Mouse (Mus musculus): ENCODE data around the gene Hoxc9. TPM values are rescaled to one million over a fixed set of nuclear protein-coding genes. Genes with fewer than 3 reads are reported as not detected.

The Hoxc9 gene
- total and polyA plus RNA-seq, 2 experiments from 2014 or later: not detected

GRCm38 (mm10) chr15:103001370-103001769 is 25.1 kb downstream of the Hoxc9 start:
- DNase-seq (no peak), ATAC-seq (no peak)
- no peak overlapping the region for H3K27ac ChIP-seq (ENCODE audit: low read depth, low read length)
- H3K4me2 ChIP-seq (ENCODE audit: low read depth): no peak overlapping the region
- WGBS: 15% methylated on average over 2 of the region's 2 CpGs
- no peaks in the 10 kb centered on the region for H3K36me3 ChIP-seq (ENCODE audit: insufficient read depth)
- H3K4me1 ChIP-seq (ENCODE audit: insufficient read depth): no peaks in the 10 kb centered on the region
- H3K4me3 ChIP-seq (ENCODE audit: low read depth, low read length): no peak overlapping the region
- no peak overlapping the region for H3K9ac ChIP-seq
- H3K27me3 ChIP-seq (ENCODE audit: insufficient read depth, low read length): peaks cover 99% of the 10 kb centered on the region
- TF ChIP-seq CTCF (IDR thresholded peaks at IDR 0.05; ENCODE audit: low read depth): no peak
- H3K9me3 ChIP-seq (ENCODE audit: low read length): no peaks in the 10 kb centered on the region

DNA sequence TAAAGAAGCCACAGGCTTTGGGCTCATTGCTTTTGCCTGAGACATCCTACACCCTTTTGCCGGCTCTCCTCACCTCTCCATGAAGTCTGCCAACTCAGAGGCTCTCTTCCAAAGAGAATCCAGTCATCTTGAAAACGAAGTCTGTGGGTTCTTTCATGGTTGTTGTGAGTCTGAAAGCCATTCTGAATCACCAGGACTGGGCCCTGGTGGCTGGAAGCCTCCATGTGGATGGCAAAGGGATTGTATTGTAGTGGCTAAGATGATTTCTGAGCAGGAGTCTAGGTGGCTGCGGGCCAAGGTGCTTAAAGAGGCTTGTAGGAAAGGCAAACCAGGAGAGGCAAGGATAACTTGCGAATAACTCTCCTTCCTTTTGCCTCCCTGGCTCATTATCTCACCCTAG is 25.9 kb downstream of the Hoxc9 start:
- no peaks in the 10 kb centered on the region for H3K4me1 ChIP-seq (ENCODE audit: insufficient read depth)
- H3K4me3 ChIP-seq (ENCODE audit: low read depth, low read length): no peak overlapping the region
- H3K4me2 ChIP-seq (ENCODE audit: low read depth): no peak overlapping the region
- 6% methylated on average over 4 of the region's 4 CpGs for WGBS
- no peak overlapping the region for H3K9ac ChIP-seq
- no peak overlapping the region for H3K27ac ChIP-seq (ENCODE audit: low read depth, low read length)
- no peaks in the 10 kb centered on the region for H3K9me3 ChIP-seq (ENCODE audit: low read length)
- H3K36me3 ChIP-seq (ENCODE audit: insufficient read depth): no peaks in the 10 kb centered on the region
- H3K27me3 ChIP-seq (ENCODE audit: insufficient read depth, low read length): peaks cover 99% of the 10 kb centered on the region
- DNase-seq (no peak), ATAC-seq (no peak)
- no peak for TF ChIP-seq CTCF (IDR thresholded peaks at IDR 0.05; ENCODE audit: low read depth)

DNA sequence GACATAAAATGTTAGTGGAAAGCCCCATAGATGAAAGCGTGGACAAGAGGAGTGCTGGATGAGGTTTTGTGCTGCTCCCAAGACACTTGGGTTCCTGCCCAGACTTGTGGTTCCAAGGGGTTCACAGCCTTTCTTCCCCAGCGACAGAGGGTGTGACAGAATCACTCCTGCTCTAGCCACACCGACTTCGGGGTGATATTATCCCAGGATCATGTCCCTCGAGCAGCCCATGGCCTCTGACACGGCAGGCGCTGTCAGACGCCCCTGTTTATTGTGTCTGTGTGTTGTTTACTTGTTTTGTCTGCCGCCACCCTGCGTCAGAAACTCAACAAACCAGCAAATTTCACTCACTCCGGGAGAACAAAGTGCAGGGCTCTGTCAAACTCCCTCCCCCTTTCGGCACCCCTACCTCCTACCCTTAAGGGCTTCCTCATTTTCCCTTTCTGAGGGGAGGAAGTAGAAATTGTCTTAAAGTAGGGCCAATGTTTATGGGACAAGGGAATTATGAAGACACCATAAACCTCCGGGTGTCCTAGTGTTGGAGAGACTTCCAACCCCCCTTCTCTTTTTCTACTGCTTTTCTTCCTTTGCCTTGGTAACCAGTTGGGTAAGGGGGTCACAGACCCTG is 26.7 kb downstream of the Hoxc9 start:
- WGBS: under 1% methylated on average over 13 of the region's 13 CpGs
- DNase-seq (no peak), ATAC-seq (no peak)
- Histone ChIP-seq H3K9ac (no peak overlapping the region), H3K4me1 (ENCODE audit: insufficient read depth) (no peaks in the 10 kb centered on the region), H3K27ac (ENCODE audit: low read depth, low read length) (no peak overlapping the region), H3K4me3 (ENCODE audit: low read depth, low read length) (no peak overlapping the region), H3K27me3 (ENCODE audit: insufficient read depth, low read length) (peaks cover 99% of the 10 kb centered on the region), H3K36me3 (ENCODE audit: insufficient read depth) (no peaks in the 10 kb centered on the region), H3K4me2 (ENCODE audit: low read depth) (no peak overlapping the region), H3K9me3 (ENCODE audit: low read length) (no peaks in the 10 kb centered on the region)
- TF ChIP-seq CTCF (IDR thresholded peaks at IDR 0.05; ENCODE audit: low read depth): no peak

DNA sequence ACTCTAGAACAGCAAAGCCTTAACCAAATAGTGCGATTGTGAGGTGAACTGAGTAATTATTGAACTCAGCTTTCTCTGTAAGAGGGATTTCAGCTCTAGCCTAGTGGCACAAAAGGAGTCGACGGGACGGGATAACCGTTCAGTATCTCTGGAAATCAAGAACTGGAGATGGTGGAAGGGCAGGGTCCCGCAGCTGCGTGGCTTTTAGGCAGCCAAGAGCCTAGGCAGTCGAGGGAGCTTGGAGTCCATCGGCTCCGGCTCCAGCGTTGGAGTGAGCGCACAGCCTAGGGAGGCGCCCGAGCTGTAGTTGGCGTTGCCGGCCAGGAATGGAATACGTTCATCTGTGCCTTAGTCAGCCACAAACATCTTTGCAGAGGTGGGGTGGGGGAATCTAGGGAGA is 29.1 kb downstream of the Hoxc9 start:
- no peak for DNase-seq
- no peak for ATAC-seq
- under 1% methylated on average over 17 of the region's 17 CpGs for WGBS
- TF ChIP-seq CTCF (IDR thresholded peaks at IDR 0.05; ENCODE audit: low read depth): no peak
- Histone ChIP-seq H3K4me3 (ENCODE audit: low read depth, low read length) (no peak overlapping the region), H3K27me3 (ENCODE audit: insufficient read depth, low read length) (peaks cover 99% of the 10 kb centered on the region), H3K36me3 (ENCODE audit: insufficient read depth) (no peaks in the 10 kb centered on the region), H3K9ac (no peak overlapping the region), H3K4me2 (ENCODE audit: low read depth) (no peak overlapping the region), H3K9me3 (ENCODE audit: low read length) (0 out of 2 replicates have a peak, but pooled peaks cover 3% of the 10 kb centered on the region), H3K4me1 (ENCODE audit: insufficient read depth) (no peaks in the 10 kb centered on the region), H3K27ac (ENCODE audit: low read depth, low read length) (no peak overlapping the region)

GRCm38 (mm10) chr15:103005797-103006196 is 29.6 kb downstream of the Hoxc9 start:
- H3K4me2 ChIP-seq (ENCODE audit: low read depth): no peak overlapping the region
- H3K4me1 ChIP-seq (ENCODE audit: insufficient read depth): no peaks in the 10 kb centered on the region
- H3K9me3 ChIP-seq (ENCODE audit: low read length): 0 out of 2 replicates have a peak, but pooled peaks cover 3% of the 10 kb centered on the region
- no peaks in the 10 kb centered on the region for H3K36me3 ChIP-seq (ENCODE audit: insufficient read depth)
- no peak overlapping the region for H3K4me3 ChIP-seq (ENCODE audit: low read depth, low read length)
- H3K27ac ChIP-seq (ENCODE audit: low read depth, low read length): no peak overlapping the region
- WGBS: 2% methylated on average over 5 of the region's 5 CpGs
- no peak for DNase-seq
- ATAC-seq: no peak
- H3K27me3 ChIP-seq (ENCODE audit: insufficient read depth, low read length): peaks cover 99% of the 10 kb centered on the region
- no peak for TF ChIP-seq CTCF (IDR thresholded peaks at IDR 0.05; ENCODE audit: low read depth)
- H3K9ac ChIP-seq: no peak overlapping the region

DNA sequence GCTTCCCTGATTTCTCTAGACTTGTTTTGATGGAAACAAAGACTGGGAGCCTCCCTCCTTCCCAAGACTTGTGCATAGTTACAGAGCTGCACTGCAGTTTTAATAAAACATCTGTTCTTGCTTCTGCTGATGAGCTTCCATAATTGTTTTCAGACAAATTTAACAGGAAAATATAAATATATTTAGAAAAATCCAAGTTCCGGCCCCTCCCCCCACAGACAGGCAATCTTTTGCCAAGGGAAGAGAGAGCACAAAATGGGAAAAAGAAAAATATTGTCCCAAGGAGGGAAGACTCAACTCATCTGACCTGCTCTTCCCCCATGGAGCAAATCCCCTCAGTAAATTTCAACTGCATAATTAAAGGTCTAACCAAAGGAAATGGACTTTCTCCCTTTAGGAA is 30.1 kb downstream of the Hoxc9 start:
- Histone ChIP-seq H3K4me2 (ENCODE audit: low read depth) (no peak overlapping the region), H3K27me3 (ENCODE audit: insufficient read depth, low read length) (peaks cover 98% of the 10 kb centered on the region), H3K27ac (ENCODE audit: low read depth, low read length) (no peak overlapping the region), H3K9ac (no peak overlapping the region), H3K9me3 (ENCODE audit: low read length) (0 out of 2 replicates have a peak, but pooled peaks cover 3% of the 10 kb centered on the region), H3K36me3 (ENCODE audit: insufficient read depth) (no peaks in the 10 kb centered on the region), H3K4me1 (ENCODE audit: insufficient read depth) (no peaks in the 10 kb centered on the region), H3K4me3 (ENCODE audit: low read depth, low read length) (no peak overlapping the region)
- no peak for DNase-seq
- WGBS: 17% methylated on average over 1 of the region's 1 CpGs
- ATAC-seq: no peak
- TF ChIP-seq CTCF (IDR thresholded peaks at IDR 0.05; ENCODE audit: low read depth): no peak

DNA sequence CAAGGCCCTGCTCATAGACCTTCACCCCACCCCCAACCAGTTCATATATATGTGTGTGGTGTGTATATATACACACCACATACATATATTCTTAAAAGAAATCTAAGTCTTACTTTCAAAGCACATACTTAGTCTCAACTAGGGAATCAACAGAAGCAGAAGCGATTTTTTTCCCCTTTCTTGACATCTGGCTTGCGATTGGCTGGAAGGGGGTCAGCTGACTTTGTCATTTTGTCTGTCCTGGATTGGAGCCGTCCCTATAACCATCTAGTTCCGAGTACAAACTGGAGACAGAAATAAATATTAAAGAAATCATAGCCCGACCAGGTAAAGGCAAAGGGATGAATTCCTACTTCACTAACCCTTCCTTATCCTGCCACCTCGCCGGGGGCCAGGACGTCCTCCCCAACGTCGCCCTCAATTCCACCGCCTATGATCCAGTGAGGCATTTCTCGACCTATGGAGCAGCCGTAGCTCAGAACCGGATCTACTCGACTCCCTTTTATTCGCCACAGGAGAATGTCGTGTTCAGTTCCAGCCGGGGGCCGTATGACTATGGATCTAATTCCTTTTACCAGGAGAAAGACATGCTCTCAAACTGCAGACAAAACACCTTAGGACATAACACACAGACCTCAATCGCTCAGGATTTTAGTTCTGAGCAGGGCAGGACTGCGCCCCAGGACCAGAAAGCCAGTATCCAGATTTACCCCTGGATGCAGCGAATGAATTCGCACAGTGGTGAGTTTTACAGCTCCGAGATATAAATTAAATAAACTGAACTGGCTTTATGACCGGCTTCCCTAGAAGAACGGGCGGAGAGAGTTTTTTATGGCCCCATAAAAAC is 33.2 kb downstream of the Hoxc9 start:
- Histone ChIP-seq H3K4me1 (ENCODE audit: insufficient read depth) (no peaks in the 10 kb centered on the region), H3K9ac (no peak overlapping the region), H3K4me2 (ENCODE audit: low read depth) (no peak overlapping the region), H3K27ac (ENCODE audit: low read depth, low read length) (no peak overlapping the region), H3K27me3 (ENCODE audit: insufficient read depth, low read length) (peaks cover 97% of the 10 kb centered on the region), H3K4me3 (ENCODE audit: low read depth, low read length) (no peak overlapping the region), H3K9me3 (ENCODE audit: low read length) (0 out of 2 replicates have a peak, but pooled peaks cover 3% of the 10 kb centered on the region), H3K36me3 (ENCODE audit: insufficient read depth) (no peaks in the 10 kb centered on the region)
- 1% methylated on average over 27 of the region's 27 CpGs for WGBS
- DNase-seq (no peak), ATAC-seq (no peak)
- TF ChIP-seq CTCF (IDR thresholded peaks at IDR 0.05; ENCODE audit: low read depth): no peak

Data from forebrain, postnatal 0 days (tissue).